Mouse (Mus musculus): ENCODE measurements around the gene Disp2. TPM values are rescaled to one million over a fixed set of nuclear protein-coding genes. Genes with fewer than 3 reads are reported as not detected.

Gene Disp2
- polyA plus RNA-seq, 1 experiment: 0.06 TPM

DNA sequence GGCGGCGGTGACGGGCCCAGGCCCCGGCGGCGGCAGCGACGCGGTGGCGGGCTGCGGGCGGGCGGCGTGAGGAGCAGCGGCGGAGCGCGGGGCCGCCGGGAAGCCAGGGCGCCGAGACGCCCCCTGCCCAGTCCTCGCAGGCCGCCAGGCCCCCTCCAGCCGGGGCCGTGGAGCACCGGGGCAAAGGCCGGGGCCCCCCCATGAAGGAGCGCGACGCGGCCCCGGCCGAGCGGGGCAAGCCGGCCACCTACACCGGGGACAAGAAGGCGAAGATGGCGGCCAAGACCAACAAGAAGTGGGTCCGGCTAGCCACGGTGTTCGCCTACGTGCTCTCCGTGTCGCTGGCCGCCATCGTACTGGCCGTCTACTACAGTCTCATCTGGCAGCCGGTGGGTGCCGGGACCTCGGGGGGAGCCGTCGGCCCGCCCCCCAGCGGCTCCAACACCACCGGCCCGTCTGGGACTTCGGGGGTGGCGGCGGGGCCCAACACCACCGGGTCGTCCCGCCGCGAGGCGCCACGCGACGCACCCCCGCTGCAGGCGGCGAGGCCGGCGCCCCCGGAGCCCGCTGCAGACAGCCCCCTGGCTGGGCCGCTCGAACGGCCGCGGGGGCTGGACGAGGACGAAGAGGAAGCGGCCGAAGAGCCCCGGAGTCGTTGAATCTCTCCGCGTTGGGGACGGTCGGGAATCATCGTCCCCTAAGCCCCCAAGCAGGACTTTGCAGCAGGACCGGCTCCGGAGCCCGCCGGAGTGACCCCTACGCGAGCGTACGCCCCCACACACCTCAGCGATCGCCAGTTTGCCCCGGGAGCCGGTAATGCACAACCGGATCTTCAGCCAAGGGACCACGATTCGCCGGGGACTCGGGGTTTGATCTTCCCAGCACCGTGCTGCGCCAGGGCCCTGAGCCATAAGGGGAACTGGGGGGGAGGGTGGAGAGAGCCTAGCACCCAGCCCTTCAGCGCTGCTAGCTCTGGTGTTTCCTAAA is 33.3 kb upstream of the Disp2 start:
- H3K4me2 ChIP-seq (ENCODE audit: low read depth): peak overlapping the region; percentile 71
- H3ac ChIP-seq (ENCODE audit: control insufficient read depth, insufficient read length): peak overlapping the region; percentile 80
- TF ChIP-seq MYOD1 (IDR thresholded peaks at IDR 0.05; ENCODE audit: control insufficient read depth in 1 of 3, insufficient read length in 2 of 3, low read depth in 2 of 3) (no peak), MAX (IDR thresholded peaks at IDR 0.05; ENCODE audit: low read depth) (no peak), E2F4 (IDR thresholded peaks at IDR 0.05; ENCODE audit: insufficient read depth) (no peak), TCF12 (IDR thresholded peaks at IDR 0.05; ENCODE audit: insufficient read depth, poor library complexity, severe bottlenecking) (no peak), CEBPB (IDR thresholded peaks at IDR 0.05; ENCODE audit: insufficient read depth, poor library complexity, severe bottlenecking) (no peak), SRF (IDR thresholded peaks at IDR 0.05; ENCODE audit: control insufficient read depth, insufficient read length, low read depth) (no peak), POLR2AphosphoS2 (IDR thresholded peaks at IDR 0.05; ENCODE audit: insufficient read length, low read depth) (peak; percentile 21), TCF3 (IDR thresholded peaks at IDR 0.05; ENCODE audit: insufficient read length, low read depth) (no peak), MYOG (IDR thresholded peaks at IDR 0.05; ENCODE audit: control insufficient read depth in 1 of 3, insufficient read depth in 1 of 3, insufficient read length in 2 of 3, low read depth in 2 of 3) (no peak), REST (IDR thresholded peaks at IDR 0.05; ENCODE audit: insufficient read depth, insufficient read length) (no peak), POLR2A (IDR thresholded peaks at IDR 0.05; ENCODE audit: insufficient read length, low read depth) (peak; percentile 14), USF1 (IDR thresholded peaks at IDR 0.05; ENCODE audit: low read depth) (no peak)
- H3K79me2 ChIP-seq (ENCODE audit: control insufficient read depth, insufficient read depth): no peaks in the 10 kb centered on the region
- H3K27me3 ChIP-seq (ENCODE audit: control insufficient read depth, insufficient read depth, insufficient read length): no peaks in the 10 kb centered on the region
- peak overlapping the region; percentile 49 for H3K4me3 ChIP-seq
- H3K36me3 ChIP-seq (ENCODE audit: control insufficient read depth, insufficient read depth): no peaks in the 10 kb centered on the region

DNA sequence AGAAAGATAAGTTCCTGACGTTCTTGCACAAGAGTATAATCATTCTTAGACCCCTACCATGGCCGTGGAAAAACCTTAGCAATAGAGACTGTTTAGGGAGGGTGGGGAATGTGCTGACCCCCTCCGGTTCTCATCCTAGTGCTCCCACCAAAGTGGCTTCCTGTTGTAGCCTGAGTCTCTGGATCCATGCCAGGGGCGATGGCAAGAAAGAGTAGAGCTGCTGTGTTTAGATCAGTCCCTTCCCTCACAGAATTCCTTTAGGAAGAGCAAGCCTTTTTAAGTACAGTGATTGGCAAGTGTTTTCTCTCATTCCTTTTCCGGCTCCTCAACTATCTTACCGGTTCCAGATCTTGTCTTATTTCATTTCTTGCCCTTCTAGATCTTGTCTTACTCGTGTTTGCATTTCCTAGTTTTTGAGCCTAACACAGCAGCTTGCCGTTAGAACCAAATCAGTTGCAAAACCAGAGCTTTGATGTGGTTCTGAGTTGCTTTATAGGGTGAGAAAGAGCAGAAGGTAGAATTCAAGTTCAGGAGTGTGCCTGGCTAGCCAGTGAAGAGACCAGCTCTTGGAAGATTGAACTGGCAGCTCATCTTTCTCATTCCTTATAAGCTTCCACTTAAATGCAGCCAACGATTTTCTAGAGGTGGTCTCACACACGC is 32.1 kb upstream of the Disp2 start:
- H3K4me3 ChIP-seq: peak overlapping the region; percentile 49
- H3ac ChIP-seq (ENCODE audit: control insufficient read depth, insufficient read length): no peak overlapping the region
- no peak for TF ChIP-seq MAX (IDR thresholded peaks at IDR 0.05; ENCODE audit: low read depth)
- no peak for TF ChIP-seq CEBPB (IDR thresholded peaks at IDR 0.05; ENCODE audit: insufficient read depth, poor library complexity, severe bottlenecking)
- TF ChIP-seq E2F4 (IDR thresholded peaks at IDR 0.05; ENCODE audit: insufficient read depth): no peak
- TF ChIP-seq REST (IDR thresholded peaks at IDR 0.05; ENCODE audit: insufficient read depth, insufficient read length): no peak
- no peak for TF ChIP-seq MYOG (IDR thresholded peaks at IDR 0.05; ENCODE audit: control insufficient read depth in 1 of 3, insufficient read depth in 1 of 3, insufficient read length in 2 of 3, low read depth in 2 of 3)
- no peak for TF ChIP-seq TCF12 (IDR thresholded peaks at IDR 0.05; ENCODE audit: insufficient read depth, poor library complexity, severe bottlenecking)
- no peak for TF ChIP-seq POLR2AphosphoS2 (IDR thresholded peaks at IDR 0.05; ENCODE audit: insufficient read length, low read depth)
- no peak for TF ChIP-seq SRF (IDR thresholded peaks at IDR 0.05; ENCODE audit: control insufficient read depth, insufficient read length, low read depth)
- no peak for TF ChIP-seq POLR2A (IDR thresholded peaks at IDR 0.05; ENCODE audit: insufficient read length, low read depth)
- no peak for TF ChIP-seq USF1 (IDR thresholded peaks at IDR 0.05; ENCODE audit: low read depth)
- no peak for TF ChIP-seq MYOD1 (IDR thresholded peaks at IDR 0.05; ENCODE audit: control insufficient read depth in 1 of 3, insufficient read length in 2 of 3, low read depth in 2 of 3)
- TF ChIP-seq TCF3 (IDR thresholded peaks at IDR 0.05; ENCODE audit: insufficient read length, low read depth): no peak
- no peaks in the 10 kb centered on the region for H3K79me2 ChIP-seq (ENCODE audit: control insufficient read depth, insufficient read depth)
- H3K27me3 ChIP-seq (ENCODE audit: control insufficient read depth, insufficient read depth, insufficient read length): no peaks in the 10 kb centered on the region
- H3K4me2 ChIP-seq (ENCODE audit: low read depth): peak overlapping the region; percentile 71
- H3K36me3 ChIP-seq (ENCODE audit: control insufficient read depth, insufficient read depth): no peaks in the 10 kb centered on the region

DNA sequence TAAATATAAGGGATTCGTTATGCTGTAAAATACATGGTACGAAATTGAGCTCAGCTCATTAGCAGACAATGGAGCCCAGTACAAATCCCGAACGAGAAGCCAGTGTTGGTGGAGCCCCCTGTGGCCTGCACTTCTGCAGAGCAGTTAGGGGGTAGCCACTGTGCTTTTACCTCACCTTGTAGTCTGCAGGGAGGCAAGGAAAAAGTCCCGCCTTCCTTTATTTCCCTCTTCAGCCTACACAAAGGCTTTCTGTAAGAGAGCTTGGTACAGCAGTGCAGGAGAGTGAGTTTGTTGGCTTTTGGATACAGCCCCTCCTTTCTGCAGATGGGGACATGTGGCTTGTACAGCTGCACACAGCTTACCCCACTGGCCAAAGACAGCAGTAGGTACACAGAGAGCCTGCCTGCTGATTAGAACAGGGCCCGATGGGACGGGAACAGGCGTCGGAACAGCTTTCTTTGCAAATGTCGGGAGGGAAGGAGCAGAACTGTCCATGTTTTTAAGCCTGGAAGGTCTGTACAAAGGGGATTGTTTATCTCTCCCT is 30.1 kb upstream of the Disp2 start:
- Histone ChIP-seq H3K4me3 (no peak overlapping the region), H3ac (ENCODE audit: control insufficient read depth, insufficient read length) (no peak overlapping the region), H3K27me3 (ENCODE audit: control insufficient read depth, insufficient read depth, insufficient read length) (no peaks in the 10 kb centered on the region), H3K36me3 (ENCODE audit: control insufficient read depth, insufficient read depth) (no peaks in the 10 kb centered on the region), H3K79me2 (ENCODE audit: control insufficient read depth, insufficient read depth) (no peaks in the 10 kb centered on the region), H3K4me2 (ENCODE audit: low read depth) (peak overlapping the region; percentile 19)
- no peak for TF ChIP-seq POLR2AphosphoS2 (IDR thresholded peaks at IDR 0.05; ENCODE audit: insufficient read length, low read depth)
- TF ChIP-seq TCF12 (IDR thresholded peaks at IDR 0.05; ENCODE audit: insufficient read depth, poor library complexity, severe bottlenecking): no peak
- no peak for TF ChIP-seq SRF (IDR thresholded peaks at IDR 0.05; ENCODE audit: control insufficient read depth, insufficient read length, low read depth)
- TF ChIP-seq MYOG (IDR thresholded peaks at IDR 0.05; ENCODE audit: control insufficient read depth in 1 of 3, insufficient read depth in 1 of 3, insufficient read length in 2 of 3, low read depth in 2 of 3): no peak
- TF ChIP-seq TCF3 (IDR thresholded peaks at IDR 0.05; ENCODE audit: insufficient read length, low read depth): no peak

DNA sequence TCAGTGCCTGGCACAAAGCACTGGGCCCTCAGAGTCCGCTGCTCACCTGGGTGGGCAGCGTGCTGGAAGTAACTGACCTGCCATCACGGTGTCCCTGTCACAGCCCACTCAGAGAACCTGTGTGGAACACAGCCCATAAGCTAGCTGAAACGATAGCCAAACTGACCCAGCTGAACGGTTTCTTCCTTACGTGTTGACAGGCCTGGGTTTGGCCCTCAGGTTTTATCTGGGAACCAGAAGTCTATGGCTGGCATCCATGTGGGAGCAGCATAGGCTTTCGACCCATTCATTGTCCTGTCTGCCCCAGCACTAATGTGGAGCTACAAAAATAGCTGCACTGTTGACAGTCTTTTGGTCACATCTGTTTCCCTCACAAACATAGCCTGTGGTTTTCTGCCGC is 29.0 kb upstream of the Disp2 start:
- TF ChIP-seq TCF12 (IDR thresholded peaks at IDR 0.05; ENCODE audit: insufficient read depth, poor library complexity, severe bottlenecking) (no peak), MYOD1 (IDR thresholded peaks at IDR 0.05; ENCODE audit: control insufficient read depth in 1 of 3, insufficient read length in 2 of 3, low read depth in 2 of 3) (peak in 1 of 3 experiments; percentile 7), USF1 (IDR thresholded peaks at IDR 0.05; ENCODE audit: low read depth) (no peak), MAX (IDR thresholded peaks at IDR 0.05; ENCODE audit: low read depth) (no peak), MYOG (IDR thresholded peaks at IDR 0.05; ENCODE audit: control insufficient read depth in 1 of 3, insufficient read depth in 1 of 3, insufficient read length in 2 of 3, low read depth in 2 of 3) (peak in 1 of 3 experiments; percentile 2)
- Histone ChIP-seq H3K27me3 (ENCODE audit: control insufficient read depth, insufficient read depth, insufficient read length) (no peaks in the 10 kb centered on the region), H3ac (ENCODE audit: control insufficient read depth, insufficient read length) (no peak overlapping the region), H3K36me3 (ENCODE audit: control insufficient read depth, insufficient read depth) (no peaks in the 10 kb centered on the region), H3K4me3 (no peak overlapping the region), H3K79me2 (ENCODE audit: control insufficient read depth, insufficient read depth) (no peaks in the 10 kb centered on the region), H3K4me2 (ENCODE audit: low read depth) (peak overlapping the region; percentile 19)

Measured in myocyte (in vitro differentiated cells).